Mouse (Mus musculus) MEL (cell line): ENCODE measurements around the gene Xrcc1. TPM values are rescaled to one million over a fixed set of nuclear protein-coding genes. Genes with fewer than 3 reads are reported as not detected.

ENCODE experiments used
- DNase-seq: peaks from one replicate; pipeline ENCODE4 v3.0.0; 2011; ENCODE audit warnings: low read depth, low spot score
- H3K27ac ChIP-seq: 2 replicates; pipeline ENCODE4 v1.5.1; 2012; ENCODE audit warnings: low read depth, mild to moderate bottlenecking, control low read depth, low read length, moderate library complexity; ENCODE audit not compliant: control insufficient read depth
- H3K27me3 ChIP-seq, 2 experiments: fragments of 150-350 bp in 1 of 2; sonication (generic) in 1 of 2; 2 replicates each; pipeline ENCODE4 v1.6.1; 2012; ENCODE audit warnings: low read length in 2 of 2, mild to moderate bottlenecking in 2 of 2, improper control_type of control experiment in 1 of 2, moderate library complexity in 1 of 2; ENCODE audit not compliant: insufficient read depth in 2 of 2, control insufficient read depth in 1 of 2
- H3K36me3 ChIP-seq, 2 experiments: 2 replicates each; pipeline ENCODE4 v1.6.1; 2012 to 2014; ENCODE audit warnings: low read length in 2 of 2, improper control_type of control experiment in 1 of 2, inconsistent platforms in 1 of 2, mild to moderate bottlenecking in 1 of 2; ENCODE audit not compliant: insufficient read depth in 2 of 2, control insufficient read depth in 1 of 2
- H3K4me1 ChIP-seq, 2 experiments: fragments of 150-350 bp in 1 of 2; sonication (generic) in 1 of 2; 2 replicates each; pipeline ENCODE4 v1.6.1; 2012; ENCODE audit warnings: low read length in 2 of 2, improper control_type of control experiment in 1 of 2, mild to moderate bottlenecking in 1 of 2; ENCODE audit not compliant: insufficient read depth in 2 of 2, control insufficient read depth in 1 of 2
- H3K4me3 ChIP-seq, 2 experiments: fragments of 150-350 bp in 1 of 2; sonication (generic) in 1 of 2; 2 replicates each; pipeline ENCODE4 v1.5.1; 2012; ENCODE audit warnings: low read depth in 2 of 2, low read length in 2 of 2, mild to moderate bottlenecking in 2 of 2, moderate library complexity in 2 of 2, control low read depth in 1 of 2, improper control_type of control experiment in 1 of 2; ENCODE audit not compliant: control insufficient read depth in 1 of 2, insufficient read depth in 1 of 2
- H3K79me2 ChIP-seq: 2 replicates; pipeline ENCODE4 v1.6.1; 2012; ENCODE audit warnings: mild to moderate bottlenecking, low read length, moderate library complexity; ENCODE audit not compliant: control insufficient read depth, poor library complexity, insufficient read depth
- H3K9ac ChIP-seq: 2 replicates; pipeline ENCODE4 v1.6.1; 2012; ENCODE audit warnings: low read depth, mild to moderate bottlenecking, control low read depth, low read length, moderate library complexity; ENCODE audit not compliant: control insufficient read depth, poor library complexity, severe bottlenecking
- H3K9me3 ChIP-seq: fragments of 150-350 bp; sonication (generic); replicated peaks from 2 replicates; pipeline ENCODE4 v1.6.1; 2012; ENCODE audit warnings: mild to moderate bottlenecking, low read length, improper control_type of control experiment, moderate library complexity; ENCODE audit not compliant: insufficient read depth
- BHLHE40 ChIP-seq: IDR thresholded peaks from 2 replicates; pipeline ENCODE4 v1.6.1; 2012; ENCODE audit warnings: low read depth, mild to moderate bottlenecking, inconsistent platforms, low read length, improper control_type of control experiment, borderline replicate concordance
- CTCF ChIP-seq, 3 experiments: IDR thresholded peaks in 2 of 3; conservative IDR thresholded peaks in 1 of 3; 2 replicates each; pipeline ENCODE4 v1.5.1; 2011 to 2012; ENCODE audit warnings: low read length in 3 of 3, low read depth in 2 of 3, mild to moderate bottlenecking in 2 of 3, improper control_type of control experiment in 1 of 3, inconsistent platforms in 1 of 3, mixed read lengths in 1 of 3, moderate library complexity in 1 of 3; ENCODE audit not compliant: control insufficient read depth in 1 of 3, insufficient read depth in 1 of 3, poor library complexity in 1 of 3, severe bottlenecking in 1 of 3
- ELF1 ChIP-seq: IDR thresholded peaks from 2 replicates; pipeline ENCODE4 v1.6.1; 2014; ENCODE audit warnings: low read depth, mild to moderate bottlenecking, inconsistent platforms, low read length, improper control_type of control experiment, moderate library complexity
- EP300 ChIP-seq, 2 experiments: IDR thresholded peaks; 2 replicates each; pipeline ENCODE4 v1.6.1; 2011; ENCODE audit warnings: improper control_type of control experiment in 2 of 2, low read length in 2 of 2, low read depth in 1 of 2, mild to moderate bottlenecking in 1 of 2
- GATA1 ChIP-seq: IDR thresholded peaks from 2 replicates; pipeline ENCODE4 v1.6.1; 2011; ENCODE audit warnings: low read depth, low read length, improper control_type of control experiment
- MAZ ChIP-seq: IDR thresholded peaks from 2 replicates; pipeline ENCODE4 v1.6.1; 2012; ENCODE audit warnings: low read depth, mild to moderate bottlenecking, inconsistent platforms, low read length, improper control_type of control experiment
- MEF2A ChIP-seq: IDR thresholded peaks from 2 replicates; pipeline ENCODE4 v1.6.1; 2014; ENCODE audit warnings: low read depth, mild to moderate bottlenecking, inconsistent platforms, low read length, improper control_type of control experiment; ENCODE audit not compliant: poor library complexity, insufficient replicate concordance, severe bottlenecking; ENCODE audit errors: extremely low read depth
- MYB ChIP-seq: IDR thresholded peaks from 2 replicates; pipeline ENCODE4 v1.6.1; 2011; ENCODE audit warnings: mild to moderate bottlenecking, low read depth, low read length, improper control_type of control experiment
- NRF1 ChIP-seq: IDR thresholded peaks from 2 replicates; pipeline ENCODE4 v1.6.1; 2014; ENCODE audit warnings: low read depth, mild to moderate bottlenecking, inconsistent platforms, low read length, improper control_type of control experiment, moderate library complexity; ENCODE audit not compliant: poor library complexity, insufficient read depth, severe bottlenecking
- POLR2A ChIP-seq, 2 experiments: IDR thresholded peaks; 2 replicates each; pipeline ENCODE4 v1.6.1; 2011 to 2012; ENCODE audit warnings: low read length in 2 of 2, mild to moderate bottlenecking in 2 of 2, control low read depth in 1 of 2, improper control_type of control experiment in 1 of 2, low read depth in 1 of 2, moderate library complexity in 1 of 2; ENCODE audit not compliant: control insufficient read depth in 1 of 2, insufficient read depth in 1 of 2, poor library complexity in 1 of 2
- RAD21 ChIP-seq: IDR thresholded peaks from 2 replicates; pipeline ENCODE4 v1.6.1; 2011; ENCODE audit warnings: mild to moderate bottlenecking, low read depth, low read length, improper control_type of control experiment
- SIN3A ChIP-seq: IDR thresholded peaks from 2 replicates; pipeline ENCODE4 v1.6.1; 2012; ENCODE audit warnings: low read length, improper control_type of control experiment, inconsistent platforms
- TBP ChIP-seq: IDR thresholded peaks from 2 replicates; pipeline ENCODE4 v1.8.0; 2011; ENCODE audit warnings: low read depth, low read length, improper control_type of control experiment
- TCF12 ChIP-seq: IDR thresholded peaks from 2 replicates; pipeline ENCODE4 v1.6.1; 2014; ENCODE audit warnings: low read depth, mild to moderate bottlenecking, inconsistent platforms, low read length, improper control_type of control experiment, moderate library complexity
- UBTF ChIP-seq: IDR thresholded peaks from 2 replicates; pipeline ENCODE4 v1.6.1; 2012; ENCODE audit warnings: low read depth, mild to moderate bottlenecking, inconsistent platforms, low read length, improper control_type of control experiment, moderate library complexity, borderline replicate concordance; ENCODE audit not compliant: insufficient read depth
- USF2 ChIP-seq, 2 experiments: IDR thresholded peaks; 2 replicates each; pipeline ENCODE4 v1.6.1; 2011 to 2012; ENCODE audit warnings: improper control_type of control experiment in 2 of 2, low read length in 2 of 2, borderline replicate concordance in 1 of 2, inconsistent platforms in 1 of 2, low read depth in 1 of 2, mild to moderate bottlenecking in 1 of 2; ENCODE audit not compliant: insufficient read depth in 1 of 2
- ZC3H11A ChIP-seq: IDR thresholded peaks from 2 replicates; pipeline ENCODE4 v1.6.1; 2012; ENCODE audit warnings: low read depth, mild to moderate bottlenecking, inconsistent platforms, low read length, improper control_type of control experiment
- ZMIZ1 ChIP-seq: IDR thresholded peaks from 2 replicates; pipeline ENCODE4 v1.6.1; 2012; ENCODE audit warnings: low read depth, mild to moderate bottlenecking, inconsistent platforms, low read length, improper control_type of control experiment, moderate library complexity
- polyA plus RNA-seq, 2 experiments: library from polyadenylated mRNA; stranded (reverse) in 1 of 2; unstranded in 1 of 2; fragments of >175 nt in 1 of 2; fragments of >200 nt in 1 of 2; gene quantifications; 2 replicates each; pipeline versions ENCODE4 v1.2.1 to v1.2.4; 2012; ENCODE audit warnings: low replicate concordance in 2 of 2, low read depth in 1 of 2; ENCODE audit not compliant: insufficient read length in 2 of 2, insufficient read depth in 1 of 2, missing spikeins in 1 of 2
- total RNA-seq: library from RNA; depleted of rRNA; stranded (reverse); fragments of 300-350 nt; gene quantifications from 2 replicates; pipeline ENCODE4 v1.2.3, GENCODE M21; 2012

The Xrcc1 gene
- total and polyA plus RNA-seq, 3 experiments = 97.4 to 574 (median 101) TPM

- Histone ChIP-seq H3K4me3 (no peak overlapping the region), H3K79me2 (peaks cover 1% of the 10 kb centered on the region; the same call in 1 of the 2 replicates), H3K27ac (no peak overlapping the region), H3K36me3 (peaks cover 0 to 2% of the 10 kb centered on the region in 2 experiments; a peak in 1 of 4 replicates), H3K4me1 (peaks cover 0 to 4% of the 10 kb centered on the region in 2 experiments; a peak in 2 of 4 replicates), H3K9ac (no peak overlapping the region), H3K27me3 (no peaks in the 10 kb centered on the region), H3K9me3 (no peaks in the 10 kb centered on the region)
- no peak for DNase-seq
- TF ChIP-seq USF2 (IDR thresholded peaks at IDR 0.05; ENCODE audit: borderline replicate concordance in 1 of 2, insufficient read depth in 1 of 2, low read depth in 1 of 2, low read length in 2 of 2) = no peak
- no peak for TF ChIP-seq BHLHE40
- TF ChIP-seq EP300 (IDR thresholded peaks at IDR 0.05; ENCODE audit: low read depth in 1 of 2, low read length in 2 of 2) = no peak
- TF ChIP-seq RAD21 = no peak
- no peak for TF ChIP-seq MEF2A
- no peak for TF ChIP-seq GATA1
- TF ChIP-seq ZMIZ1 = no peak
- no peak for TF ChIP-seq CTCF (IDR thresholded peaks at IDR 0.05 in 2 of 3, conservative IDR thresholded peaks at IDR 0.05 in 1 of 3; ENCODE audit: control insufficient read depth in 1 of 3, insufficient read depth in 1 of 3, low read depth in 2 of 3, low read length in 3 of 3, poor library complexity in 1 of 3, severe bottlenecking in 1 of 3)
- TF ChIP-seq TBP = no peak
- TF ChIP-seq SIN3A = no peak
- TF ChIP-seq POLR2A (IDR thresholded peaks at IDR 0.05; ENCODE audit: control insufficient read depth in 1 of 2, insufficient read depth in 1 of 2, low read depth in 1 of 2, low read length in 2 of 2, poor library complexity in 1 of 2) = no peak
- TF ChIP-seq NRF1 = no peak
- no peak for TF ChIP-seq MYB
- TF ChIP-seq TCF12 = no peak
- TF ChIP-seq UBTF = no peak
- no peak for TF ChIP-seq MAZ
- TF ChIP-seq ZC3H11A = no peak
Observed at GRCm38 (mm10) chr7:24608561-24608960, 62.5 kb downstream of the Xrcc1 start.

- Histone ChIP-seq H3K36me3 (peaks cover 0 to 10% of the 10 kb centered on the region in 2 experiments; a peak in 2 of 4 replicates), H3K9me3 (no peaks in the 10 kb centered on the region), H3K9ac (peak within 1 kb of the TSS; percentile 77), H3K79me2 (peaks cover 1% of the 10 kb centered on the region; the same call in 1 of the 2 replicates), H3K4me1 (peaks cover 0 to 13% of the 10 kb centered on the region in 2 experiments; a peak in 2 of 4 replicates), H3K27ac (peak within 1 kb of the TSS; percentile 32), H3K27me3 (no peaks in the 10 kb centered on the region), H3K4me3 (peak within 1 kb of the TSS; percentile 79 to 99)
- no peak for DNase-seq
- TF ChIP-seq UBTF = peak; percentile 60; the same call in 1 of the 2 replicates
- peak; percentile 86; the same call in 1 of the 2 replicates for TF ChIP-seq MAZ
- TF ChIP-seq RAD21 = no peak
- TF ChIP-seq ELF1 = peak; percentile 64; the same call in 1 of the 2 replicates
Observed at GRCm38 (mm10) chr7:24610144-24610878, 64.2 kb downstream of the Xrcc1 start, which contains the start of gene Phldb3. Gene Phldb3 (plus strand): TSS chr7:24610763.
